Mouse (Mus musculus) gastrocnemius, adult 8-10 months (tissue): ENCODE measurements around the gene Dlg2. TPM values are rescaled to one million over a fixed set of nuclear protein-coding genes. Genes with fewer than 3 reads are reported as not detected.

Source experiments
- DNase-seq, 2 experiments: peaks; one replicate each; pipeline ENCODE4 v3.0.0; 2022; ENCODE audit warnings: low spot score in 2 of 2
- total RNA-seq, 4 experiments: library from RNA; stranded (reverse); gene quantifications; 2 replicates each; pipeline ENCODE4 v1.2.4; 2022

Gene Dlg2
- total RNA-seq, 4 experiments from 2014 or later: 0.21 to 0.94 (median 0.48) TPM

- DNase-seq: no peak
Observed at GRCm38 (mm10) chr7:91567423-91567822, 1091.0 kb downstream of the Dlg2 start.

- no peak for DNase-seq
Observed at GRCm38 (mm10) chr7:91570969-91571368, 1094.5 kb downstream of the Dlg2 start.

GRCm38 (mm10) chr7:91572666-91573065, 1096.2 kb downstream of the Dlg2 start:
- no peak for DNase-seq

- DNase-seq: no peak
Observed at GRCm38 (mm10) chr7:91573321-91573720, 1096.8 kb downstream of the Dlg2 start.

GRCm38 (mm10) chr7:91576216-91576615, 1099.7 kb downstream of the Dlg2 start:
- no peak for DNase-seq

GRCm38 (mm10) chr7:91582203-91582602, 1105.7 kb downstream of the Dlg2 start:
- no peak for DNase-seq

- no peak for DNase-seq
Observed at GRCm38 (mm10) chr7:91583566-91583965, 1107.1 kb downstream of the Dlg2 start.

- no peak for DNase-seq
Observed at GRCm38 (mm10) chr7:91591261-91592170, 1115.0 kb downstream of the Dlg2 start.

- DNase-seq: no peak
Observed at GRCm38 (mm10) chr7:91598549-91598948, 1122.1 kb downstream of the Dlg2 start.

GRCm38 (mm10) chr7:91601307-91601706, 1124.8 kb downstream of the Dlg2 start:
- DNase-seq: no peak

- no peak for DNase-seq
Observed at GRCm38 (mm10) chr7:91603561-91603960, 1127.1 kb downstream of the Dlg2 start.

- no peak for DNase-seq
Observed at GRCm38 (mm10) chr7:91653033-91653432, 1176.6 kb downstream of the Dlg2 start.

GRCm38 (mm10) chr7:91659498-91659897, 1183.0 kb downstream of the Dlg2 start:
- DNase-seq: no peak

- DNase-seq: no peak
Observed at GRCm38 (mm10) chr7:91672236-91673017, 1196.0 kb downstream of the Dlg2 start.

GRCm38 (mm10) chr7:91674401-91674800, 1197.9 kb downstream of the Dlg2 start:
- no peak for DNase-seq

GRCm38 (mm10) chr7:91677934-91678333, 1201.5 kb downstream of the Dlg2 start:
- no peak for DNase-seq

- DNase-seq: no peak
Observed at GRCm38 (mm10) chr7:91687930-91688329, 1211.5 kb downstream of the Dlg2 start.

- DNase-seq: no peak
Observed at GRCm38 (mm10) chr7:91689829-91690228, 1213.4 kb downstream of the Dlg2 start.

GRCm38 (mm10) chr7:91709853-91710252, 1233.4 kb downstream of the Dlg2 start:
- no peak for DNase-seq

- DNase-seq: no peak
Observed at GRCm38 (mm10) chr7:91711184-91711583, 1234.7 kb downstream of the Dlg2 start.

GRCm38 (mm10) chr7:91715776-91716175, 1239.3 kb downstream of the Dlg2 start:
- no peak for DNase-seq

- no peak for DNase-seq
Observed at GRCm38 (mm10) chr7:91716696-91717095, 1240.2 kb downstream of the Dlg2 start.
